13 mouse cellular contexts compared by ENCODE assay signal in the genomic region with DNA sequence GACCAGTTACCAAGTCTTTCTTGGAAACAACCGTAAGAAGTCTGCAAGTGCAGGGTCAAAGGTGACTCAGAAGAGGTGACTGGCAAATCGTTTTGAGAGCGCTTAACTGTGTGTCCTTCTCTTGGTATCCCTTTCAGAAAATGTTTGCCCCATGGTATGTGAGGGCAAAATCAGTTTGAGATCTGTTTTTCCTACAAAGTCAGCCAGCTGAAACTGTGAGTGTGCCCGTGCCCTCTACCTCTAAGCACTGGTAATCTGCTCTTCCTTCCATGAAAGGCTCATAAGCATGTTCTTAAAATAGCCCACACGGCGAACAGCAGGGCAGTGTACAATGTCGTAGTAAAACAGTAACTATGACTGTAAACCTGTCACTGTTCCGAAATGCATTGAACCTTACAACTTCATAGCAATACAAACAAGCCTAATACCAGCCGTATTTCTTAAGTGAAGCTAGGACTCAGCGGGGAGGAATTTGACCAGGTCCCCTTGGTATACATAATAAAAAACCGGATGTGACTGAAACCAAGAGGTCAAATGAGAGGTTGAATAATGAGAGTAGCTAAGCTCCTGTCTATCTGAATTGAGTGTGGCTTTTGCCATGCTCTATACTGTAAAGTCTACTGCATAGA. TPM values are rescaled to one million over a fixed set of nuclear protein-coding genes. Genes with fewer than 3 reads are reported as not detected.
DNase-seq lines count a peak whose midpoint lies in the region; ATAC-seq and TF ChIP-seq lines count a peak whose summit lies in the region.
"Had no signal": no experiment of that assay in that cellular context is flagged by ENCODE, and none has a peak within 500 bp of the region (broad histone marks: within the 10 kb centered on the region; RNA-seq: fewer than 3 reads in every experiment).

No protein-coding gene starts in this region.

- H3K4me1 ChIP-seq in limb, embryonic 10.5 days: peaks cover 68% of the 10 kb centered on the region

- H3K27ac ChIP-seq in gastrocnemius, adult 2 months: peak overlapping the region; percentile 41
- peak overlapping the region; percentile 70 for H3K27ac ChIP-seq in limb, embryonic 10.5 days
- H3K27ac ChIP-seq: embryonic facial prominence, embryonic 15.5 days; hindbrain, postnatal 0 days; midbrain, embryonic 10.5 days had no signal

- no peaks in the 10 kb centered on the region for H3K36me3 ChIP-seq in limb, embryonic 10.5 days
- H3K36me3 ChIP-seq: embryonic facial prominence, embryonic 15.5 days; midbrain, embryonic 10.5 days had no signal

- no peak for TF ChIP-seq CTCF in gastrocnemius, adult 2 months (IDR thresholded peaks at IDR 0.05)

- H3K27me3 ChIP-seq in limb, embryonic 10.5 days (ENCODE audit: low read depth, poor library complexity, severe bottlenecking): no peaks in the 10 kb centered on the region
- H3K27me3 ChIP-seq: embryonic facial prominence, embryonic 15.5 days had no signal

- peak; percentile 40 for ATAC-seq in CD4-positive, CD25-positive, alpha-beta regulatory T cell, adult 4 months
- ATAC-seq in megakaryocyte-erythroid progenitor cell, adult 5-6 weeks (replicated peaks; ENCODE audit: low FRiP score, low TSS enrichment, poor library complexity, severe bottlenecking): no peak
- ATAC-seq: hindbrain, postnatal 0 days had no signal

- peak overlapping the region; percentile 25; the same call in 1 of the 2 replicates for H3K4me3 ChIP-seq in gastrocnemius, adult 2 months
- peak overlapping the region; percentile 12 for H3K4me3 ChIP-seq in limb, embryonic 10.5 days
- H3K4me3 ChIP-seq: embryonic facial prominence, embryonic 15.5 days; midbrain, embryonic 10.5 days had no signal

- H3K9me3 ChIP-seq in limb, embryonic 10.5 days (replicated peaks): no peaks in the 10 kb centered on the region
- H3K9me3 ChIP-seq: embryonic facial prominence, embryonic 15.5 days; midbrain, embryonic 10.5 days had no signal

- 35% methylated on average over 11 of the region's 11 CpGs for WGBS in limb, embryonic 10.5 days

- no peak for DNase-seq in gastrocnemius, adult 2 months
- DNase-seq in gastrocnemius, adult 8-10 months (ENCODE audit: low spot score in 2 of 2): no peak
- DNase-seq in kidney, adult 11 months: peak; percentile 94
- no peak for DNase-seq in limb, embryonic 10.5 days (ENCODE audit: low spot score)
- no peak for DNase-seq in layer of hippocampus, postnatal 25 days (ENCODE audit: extremely low spot score in 1 of 2, low spot score in 1 of 2)
- no peak for DNase-seq in urinary bladder, adult 18-20 months (ENCODE audit: low spot score in 2 of 2)
- DNase-seq: cerebellum, postnatal 10 days; thymus, postnatal 36 days had no signal

- intact Hi-C loops in gastrocnemius, adult 2 months (cut with DNase I): no loop called here

RNA-seq across cellular contexts. Expression of gene Itgav, which starts 14.2 kb away (rescaled TPM):
- total RNA-seq in gastrocnemius, adult 2 months (2021): 10 to 100 TPM; 33.2 to 43.9 TPM
- 10 to 100 TPM; 39.5 to 53.4 (median 47.1) TPM for total RNA-seq in gastrocnemius, adult 8-10 months (2022)
- 10 to 100 TPM; 46.8 to 71.6 TPM for polyA plus RNA-seq in CD4-positive, CD25-positive, alpha-beta regulatory T cell, adult 4 months (2017; shearing (Covaris generic))
- polyA plus RNA-seq in limb, embryonic 10.5 days (2016; fragmentation: Nextera tagmentation; extraction: Ambion mirVana): 53.0 and 56.0 TPM in 2 replicates
- 8.1 and 13.8 TPM in 2 replicates for total RNA-seq in megakaryocyte-erythroid progenitor cell, adult 5-6 weeks (2014; fragmentation: Nextera tagmentation)
- 10.3 and 42.0 TPM in 2 replicates for total RNA-seq in megakaryocyte-erythroid progenitor cell, adult 5-6 weeks (2017)
- total RNA-seq in layer of hippocampus, postnatal 25 days (2021): 10 to 100 TPM; 47.7 to 56.4 TPM
